Mouse (Mus musculus): Measurements from ENCODE around the gene Rhox6.
"Not testable (repeated sequence)": the region's sequence is repeated elsewhere in the genome, so short reads cannot be mapped to it uniquely, and the experiment has no call there.

Gene Rhox6

GRCm38 (mm10) chrX:37826610-37827009 is at the start of gene Rhox6:
Rhox6 (plus strand) TSS chrX:37826910.
- in situ Hi-C loops (cut with MboI; ENCODE audit: low sequenced_read_pairs): not testable (repeated sequence)

GRCm38 (mm10) chrX:37807286-37808080 is 19.2 kb upstream of the Rhox6 start:
- in situ Hi-C loops (cut with MboI; ENCODE audit: low sequenced_read_pairs): no loop called here

- in situ Hi-C loops (cut with MboI; ENCODE audit: low sequenced_read_pairs): no loop called here
Observed at GRCm38 (mm10) chrX:37809396-37809795, 17.3 kb upstream of the Rhox6 start.

GRCm38 (mm10) chrX:37811179-37811578 is 15.5 kb upstream of the Rhox6 start:
- in situ Hi-C loops (cut with MboI; ENCODE audit: low sequenced_read_pairs): no loop called here

- in situ Hi-C loops (cut with MboI; ENCODE audit: low sequenced_read_pairs): no loop called here
Observed at GRCm38 (mm10) chrX:37815665-37816064, 11.0 kb upstream of the Rhox6 start.

GRCm38 (mm10) chrX:37831386-37831785 is 4.7 kb downstream of the Rhox6 start, which contains the start of gene Rhox7a:
Rhox7a (plus strand) TSS chrX:37831686.
- in situ Hi-C loops (cut with MboI; ENCODE audit: low sequenced_read_pairs): not testable (repeated sequence)

GRCm38 (mm10) chrX:37871641-37872040 is 44.9 kb downstream of the Rhox6 start:
- in situ Hi-C loops (cut with MboI; ENCODE audit: low sequenced_read_pairs): no loop called here

GRCm38 (mm10) chrX:37878844-37879243 is 52.1 kb downstream of the Rhox6 start, which contains the start of gene Rhox8:
Rhox8 (minus strand) TSS chrX:37878944.
- in situ Hi-C loops (cut with MboI; ENCODE audit: low sequenced_read_pairs): no loop called here
